Mouse (Mus musculus) G1E (cell line): Measurements from ENCODE around the gene Srms. TPM values are rescaled to one million over a fixed set of nuclear protein-coding genes. Genes with fewer than 3 reads are reported as not detected.

Experiments
- ATAC-seq: 2 replicates; pipeline ENCODE4 v1.8.0; 2016; ENCODE audit warnings: mild to moderate bottlenecking; ENCODE audit not compliant: insufficient number of reproducible peaks, poor library complexity, low FRiP score, severe bottlenecking; ENCODE audit errors: extremely low read depth
- DNase-seq: peaks from one replicate; pipeline ENCODE4 v3.0.0; 2012; ENCODE audit warnings: low spot score
- H3K27me3 ChIP-seq: 2 replicates; pipeline ENCODE4 v1.6.1; 2012; ENCODE audit warnings: mild to moderate bottlenecking, low read length, inconsistent platforms; ENCODE audit not compliant: insufficient read depth
- H3K36me3 ChIP-seq: replicated peaks from 2 replicates; pipeline ENCODE3; 2012; ENCODE audit warnings: mild to moderate bottlenecking, inconsistent platforms
- H3K4me1 ChIP-seq: 2 replicates; pipeline ENCODE4 v1.6.1; 2012; ENCODE audit warnings: low read depth, low read length, inconsistent platforms, mixed read lengths; ENCODE audit not compliant: insufficient read depth
- H3K4me3 ChIP-seq: 2 replicates; pipeline ENCODE4 v1.5.1; 2012; ENCODE audit warnings: low read depth, mild to moderate bottlenecking, inconsistent platforms, low read length, moderate library complexity, mixed read lengths
- H3K9me3 ChIP-seq: replicated peaks from 2 replicates; pipeline ENCODE4 v1.6.1; 2012; ENCODE audit warnings: inconsistent platforms
- CTCF ChIP-seq: IDR thresholded peaks from 2 replicates; pipeline ENCODE4 v1.5.1; 2012; ENCODE audit warnings: low read depth, low read length, inconsistent platforms, mixed read lengths
- GATA1 ChIP-seq: IDR thresholded peaks from 2 replicates; pipeline ENCODE4 v1.6.1; 2012; ENCODE audit warnings: borderline replicate concordance, low read length, inconsistent platforms, mixed read lengths
- GATA2 ChIP-seq: IDR thresholded peaks from 2 replicates; pipeline ENCODE4 v1.6.1; 2012; ENCODE audit warnings: low read depth, low read length, inconsistent platforms, borderline replicate concordance
- POLR2AphosphoS5 ChIP-seq: IDR thresholded peaks from 2 replicates; pipeline ENCODE4 v1.6.1; 2012; ENCODE audit warnings: low read depth, low read length, inconsistent platforms; ENCODE audit not compliant: insufficient replicate concordance
- TAL1 ChIP-seq: conservative IDR thresholded peaks from 2 replicates; pipeline ENCODE4 v1.6.1; 2012; ENCODE audit warnings: low read depth, low read length, inconsistent platforms, mixed read lengths
- polyA plus RNA-seq: library from polyadenylated mRNA; stranded (reverse); fragments of >175 nt; gene quantifications from 2 replicates; pipeline ENCODE4 v1.2.3, GENCODE M21; 2012
- total RNA-seq, 2 experiments: library from RNA; stranded (forward) in 1 of 2; stranded (reverse) in 1 of 2; fragments of 200-1000 nt in 1 of 2; fragments of >200 nt in 1 of 2; fragmentation: Nextera tagmentation in 1 of 2; gene quantifications; 2 replicates each; pipeline ENCODE4 v1.2.3; 2014 to 2017

Gene Srms
- total and polyA plus RNA-seq, 3 experiments: 0.30 TPM; not detected in 2

DNA sequence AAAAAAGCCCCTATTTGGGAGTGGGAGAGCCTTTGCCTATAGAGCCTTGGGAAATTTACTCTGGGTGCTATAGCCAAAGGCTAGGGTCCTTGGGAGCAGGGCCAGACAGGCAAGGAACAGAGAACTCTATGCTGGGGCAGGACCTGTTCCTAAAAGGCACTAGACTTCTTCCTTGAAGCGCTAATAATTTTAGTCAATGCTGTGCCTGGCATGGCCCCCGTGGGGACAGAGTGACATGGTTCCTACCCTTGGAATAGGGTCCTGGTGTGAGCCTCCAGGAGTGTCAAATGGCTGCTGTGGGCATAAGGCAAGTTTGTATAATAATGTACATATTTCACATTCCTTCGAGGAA, 29.3 kb upstream of the Srms start:
- H3K4me3 ChIP-seq: peak overlapping the region; percentile 81
- ATAC-seq: no peak
- no peak for TF ChIP-seq TAL1
- no peak for TF ChIP-seq GATA2
- TF ChIP-seq GATA1: no peak

DNA sequence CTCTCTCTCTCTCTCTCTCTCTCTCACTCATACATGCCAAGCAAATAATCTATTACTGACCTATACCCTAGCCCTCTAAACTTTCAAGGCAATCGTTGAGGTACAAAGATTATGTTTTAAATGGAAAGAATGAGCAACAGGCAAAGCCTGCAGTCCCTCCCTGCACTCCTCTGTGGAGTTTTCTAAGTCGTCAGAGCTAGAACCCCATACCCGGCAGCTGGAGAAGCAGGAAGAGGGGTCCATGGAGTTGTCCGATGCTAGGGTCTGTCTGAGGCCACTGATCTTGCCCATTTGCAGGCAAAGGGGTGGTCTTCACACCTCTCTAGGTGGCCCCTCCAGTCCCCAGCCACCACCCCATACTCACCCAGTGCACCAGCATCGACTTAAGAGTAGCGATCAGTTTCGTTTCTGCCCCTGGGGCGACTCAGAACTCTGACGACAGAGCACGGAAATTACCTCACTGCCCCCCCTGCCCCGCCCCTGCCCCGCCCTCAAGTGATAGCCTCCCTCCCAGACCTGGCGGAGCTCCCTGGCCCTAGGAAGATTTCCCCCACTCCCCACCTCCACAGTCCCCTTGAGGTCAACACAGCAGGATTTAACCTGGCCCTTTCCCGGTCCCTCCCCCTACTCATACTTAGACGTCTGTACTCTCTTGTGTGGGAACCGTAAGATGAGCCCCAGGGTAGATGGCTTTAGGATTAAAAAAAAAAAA, 28.8 kb upstream of the Srms start, which contains the start of gene Helz2:
Gene Helz2 (minus strand): TSS at position 426 of the 712 bp plus-strand sequence.
- H3K4me3 ChIP-seq: peak within 1 kb of the TSS; percentile 81
- ATAC-seq (peak; percentile 67), DNase-seq (peak; percentile 97)
- H3K9me3 ChIP-seq: no peaks in the 10 kb centered on the region
- peaks cover 49% of the 10 kb centered on the region for H3K4me1 ChIP-seq
- TF ChIP-seq CTCF: no peak
- TF ChIP-seq GATA2: no peak
- TF ChIP-seq GATA1: no peak
- no peaks in the 10 kb centered on the region for H3K27me3 ChIP-seq
- peaks cover 43% of the 10 kb centered on the region for H3K36me3 ChIP-seq

More for the DNA sequence above, 29.3 kb upstream of the Srms start:
- H3K9me3 ChIP-seq: no peaks in the 10 kb centered on the region
- H3K36me3 ChIP-seq: peaks cover 37% of the 10 kb centered on the region
- peaks cover 49% of the 10 kb centered on the region for H3K4me1 ChIP-seq
- no peak for DNase-seq
- H3K27me3 ChIP-seq: no peaks in the 10 kb centered on the region; the same call in 1 of the 2 replicates

DNA sequence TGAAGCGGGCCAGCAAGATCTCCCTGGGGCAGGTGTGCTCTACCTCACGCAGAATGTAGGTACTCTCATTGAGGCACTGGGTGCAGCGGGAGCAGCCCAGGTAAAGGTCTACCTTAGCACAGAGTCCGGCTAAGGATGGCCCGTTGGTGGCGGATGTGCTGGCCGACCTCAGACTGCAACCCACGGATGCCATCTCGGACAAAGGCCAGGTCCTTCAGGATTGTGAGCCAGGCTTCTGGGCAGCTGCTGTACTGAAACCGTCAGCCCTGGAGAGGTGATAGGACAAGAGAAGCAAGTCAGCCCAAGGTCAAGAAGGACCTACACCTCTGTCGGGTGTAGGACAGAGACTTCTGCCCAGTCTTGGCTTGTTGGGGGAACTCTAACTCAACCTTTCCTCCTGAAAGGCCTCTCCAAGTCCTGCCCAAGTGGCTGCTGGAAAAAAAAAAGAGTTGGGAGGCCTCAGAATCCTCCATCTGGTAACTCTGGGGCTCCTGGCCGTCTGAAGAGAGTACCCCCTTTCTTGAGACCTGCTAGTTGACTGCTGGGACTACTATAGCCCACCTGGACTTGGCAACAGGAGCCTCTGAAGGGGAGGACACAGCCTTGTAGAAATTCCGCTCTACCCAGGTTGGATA, 27.9 kb upstream of the Srms start:
- peaks cover 49% of the 10 kb centered on the region for H3K4me1 ChIP-seq
- no peak for ATAC-seq
- peaks cover 51% of the 10 kb centered on the region for H3K36me3 ChIP-seq
- H3K4me3 ChIP-seq: peak overlapping the region; percentile 81
- no peak for TF ChIP-seq GATA1
- no peak for TF ChIP-seq GATA2
- H3K9me3 ChIP-seq: no peaks in the 10 kb centered on the region
- H3K27me3 ChIP-seq: no peaks in the 10 kb centered on the region
- no peak for DNase-seq

DNA sequence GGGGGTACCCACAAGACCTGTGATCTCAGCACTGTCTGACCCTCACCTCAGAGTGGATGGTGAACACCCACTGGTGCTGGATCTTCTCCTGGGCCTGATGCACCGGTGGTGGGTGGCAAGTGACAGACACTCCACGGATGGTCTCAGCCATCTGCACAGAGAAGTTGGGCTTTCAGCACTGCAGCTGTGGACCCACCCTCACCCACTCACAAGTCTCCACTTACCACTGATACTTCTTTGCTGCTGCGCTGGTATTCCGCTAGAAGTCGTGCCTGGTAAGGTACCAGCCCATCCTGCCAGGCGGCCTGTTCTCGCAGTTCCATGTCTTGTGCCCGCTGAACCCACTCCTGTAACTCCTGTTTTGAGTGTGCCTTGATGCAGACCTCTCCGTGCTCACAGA, 26.3 kb upstream of the Srms start:
- H3K4me1 ChIP-seq: peaks cover 47% of the 10 kb centered on the region

DNA sequence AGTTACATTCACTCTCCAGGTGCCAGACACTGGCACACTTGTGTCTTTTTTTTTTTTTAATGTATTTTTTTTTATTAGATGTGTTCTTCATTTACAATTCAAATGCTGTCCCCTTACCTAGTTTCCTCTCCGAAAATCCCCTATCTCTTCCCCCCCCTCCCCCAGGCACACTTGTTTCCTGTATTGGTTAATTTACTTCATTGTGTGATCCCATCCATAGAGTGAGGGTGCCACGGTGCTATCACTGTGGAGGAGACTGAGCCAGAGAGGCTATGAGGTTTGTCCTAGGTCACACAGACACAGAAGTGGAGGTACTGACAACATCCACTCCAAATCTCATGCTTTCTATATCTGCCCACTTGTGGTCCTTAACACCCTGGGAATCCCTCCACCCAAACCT, 25.9 kb upstream of the Srms start:
- TF ChIP-seq GATA2 (no peak), POLR2AphosphoS5 (no peak), GATA1 (no peak), CTCF (no peak), TAL1 (no peak)
- H3K27me3 ChIP-seq: no peaks in the 10 kb centered on the region
- DNase-seq: no peak
- no peaks in the 10 kb centered on the region for H3K9me3 ChIP-seq
- peaks cover 72% of the 10 kb centered on the region for H3K36me3 ChIP-seq
- no peak for ATAC-seq
- peaks cover 43% of the 10 kb centered on the region for H3K4me1 ChIP-seq
- H3K4me3 ChIP-seq: no peak overlapping the region; the same call in 1 of the 2 replicates

More for the DNA sequence above, 26.3 kb upstream of the Srms start:
- no peak for ATAC-seq
- H3K9me3 ChIP-seq: no peaks in the 10 kb centered on the region
- DNase-seq: no peak
- no peaks in the 10 kb centered on the region for H3K27me3 ChIP-seq
- H3K4me3 ChIP-seq: no peak overlapping the region; the same call in 1 of the 2 replicates
- peaks cover 68% of the 10 kb centered on the region for H3K36me3 ChIP-seq
- TF ChIP-seq TAL1: no peak
- no peak for TF ChIP-seq GATA2
- TF ChIP-seq CTCF: no peak
- TF ChIP-seq POLR2AphosphoS5: no peak
- TF ChIP-seq GATA1: no peak

DNA sequence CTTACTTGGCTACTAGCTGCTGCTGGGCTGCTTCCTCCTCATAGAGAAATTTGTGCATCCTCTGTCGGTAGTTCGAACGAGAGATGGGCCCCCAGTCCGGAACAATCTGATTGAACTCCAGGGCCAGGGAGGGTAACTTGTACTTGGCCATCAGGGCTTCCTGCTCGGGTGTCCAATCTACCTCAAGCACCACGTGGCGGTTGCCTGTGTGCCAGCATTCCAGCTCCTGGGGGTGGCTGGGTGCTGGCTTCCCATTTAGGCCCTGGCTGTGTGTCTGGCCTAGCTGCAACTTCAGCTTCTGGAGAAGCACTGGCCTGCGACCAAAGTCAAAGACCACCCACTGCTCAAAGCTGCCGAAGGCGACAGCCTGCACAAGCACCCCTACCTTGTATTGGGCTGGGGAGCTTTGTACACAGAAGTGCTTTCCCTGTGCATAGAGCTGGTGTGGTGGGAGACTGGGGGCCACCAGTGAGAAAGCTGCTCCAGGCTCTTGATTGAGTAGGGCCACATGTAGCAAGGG, 25.2 kb upstream of the Srms start:
- peaks cover 40% of the 10 kb centered on the region for H3K4me1 ChIP-seq
- no peaks in the 10 kb centered on the region for H3K9me3 ChIP-seq
- no peak for DNase-seq
- H3K36me3 ChIP-seq: peaks cover 79% of the 10 kb centered on the region
- no peaks in the 10 kb centered on the region for H3K27me3 ChIP-seq
- TF ChIP-seq CTCF: no peak
- no peak for TF ChIP-seq GATA2
- no peak for TF ChIP-seq POLR2AphosphoS5
- no peak for TF ChIP-seq GATA1
- TF ChIP-seq TAL1: no peak
- H3K4me3 ChIP-seq: no peak overlapping the region
- no peak for ATAC-seq
